Mouse (Mus musculus) forebrain, embryonic 10.5 days (tissue): Measurements from ENCODE around the gene 1700030J22Rik. TPM values are rescaled to one million over a fixed set of nuclear protein-coding genes. Genes with fewer than 3 reads are reported as not detected.

ENCODE experiments used
- DNase-seq: peaks from one replicate; pipeline ENCODE4 v3.0.0-alpha.2; 2017; ENCODE audit warnings: low spot score; ENCODE audit errors: extremely low spot score
- H3K27ac ChIP-seq: fragments of 300-500 bp; sonication (generic); 2 replicates; pipeline ENCODE4 v1.5.1; 2016; ENCODE audit warnings: mild to moderate bottlenecking
- H3K27me3 ChIP-seq: fragments of 300-500 bp; sonication (generic); 2 replicates; pipeline ENCODE4 v1.6.1; 2016; ENCODE audit warnings: mild to moderate bottlenecking; ENCODE audit not compliant: poor library complexity, severe bottlenecking
- H3K36me3 ChIP-seq: fragments of 300-500 bp; sonication (generic); replicated peaks from 2 replicates; pipeline ENCODE4 v1.6.1; 2016; ENCODE audit warnings: mild to moderate bottlenecking, moderate library complexity
- H3K4me1 ChIP-seq: fragments of 300-500 bp; sonication (generic); 2 replicates; pipeline ENCODE4 v1.6.1; 2016
- H3K4me3 ChIP-seq: fragments of 300-500 bp; sonication (generic); 2 replicates; pipeline ENCODE4 v1.5.1; 2016; ENCODE audit warnings: mild to moderate bottlenecking, moderate library complexity
- H3K9me3 ChIP-seq: fragments of 300-500 bp; sonication (generic); 2 replicates; pipeline ENCODE4 v1.6.1; 2016; ENCODE audit warnings: mild to moderate bottlenecking, moderate library complexity
- WGBS: fragments of 180-500 bp; shearing (Covaris S2); methylation state at CpG from one replicate; pipeline ENCODE4 v1.1.7; 2016; 5-methylcytosine and 5-hydroxymethylcytosine counted together
- polyA plus RNA-seq: library from polyadenylated mRNA; unstranded; fragments of >200 nt; fragmentation: Nextera tagmentation; extraction: Ambion mirVana; gene quantifications from 2 replicates; pipeline ENCODE4 v1.2.1, GENCODE M21; 2016

The 1700030J22Rik gene
- polyA plus RNA-seq, 1 experiment from 2014 or later: 2.4 TPM

- no peaks in the 10 kb centered on the region for H3K9me3 ChIP-seq
- 0% methylated on average over 57 of the region's 57 CpGs for WGBS
- no peaks in the 10 kb centered on the region for H3K27me3 ChIP-seq
- peak; percentile 92 for DNase-seq
- H3K4me3 ChIP-seq: peak within 1 kb of the TSS; percentile 64
- peaks cover 35% of the 10 kb centered on the region for H3K36me3 ChIP-seq
- peak within 1 kb of the TSS; percentile 95 for H3K27ac ChIP-seq
- H3K4me1 ChIP-seq: peaks cover 23% of the 10 kb centered on the region
These were observed 57.3 kb downstream of the 1700030J22Rik start, which contains the start of the genes Cmc2 and Cenpn for GRCm38 (mm10) chr8:116921337-116922059. Gene Cmc2 (minus strand): TSS chr8:116921455. Gene Cenpn (plus strand): TSS chr8:116921730.

GRCm38 (mm10) chr8:116921005-116921336 lies 57.8 kb downstream of the 1700030J22Rik start:
- H3K27ac ChIP-seq: peak overlapping the region; percentile 95
- H3K9me3 ChIP-seq: no peaks in the 10 kb centered on the region
- peak overlapping the region; percentile 64 for H3K4me3 ChIP-seq
- WGBS: under 1% methylated on average over 22 of the region's 22 CpGs
- peaks cover 35% of the 10 kb centered on the region for H3K36me3 ChIP-seq
- H3K4me1 ChIP-seq: peaks cover 23% of the 10 kb centered on the region
- DNase-seq: no peak
- no peaks in the 10 kb centered on the region for H3K27me3 ChIP-seq

Other genes starting within 250 kb of the 1700030J22Rik start
- gene Cdyl2, start 246.0 kb downstream of the 1700030J22Rik start, polyA plus RNA-seq: 8.3 and 8.6 TPM in 2 replicates
- 73.7 and 80.9 TPM in 2 replicates for gene Cmc2, start 57.5 kb downstream of the 1700030J22Rik start, polyA plus RNA-seq
- 69.5 and 71.7 TPM in 2 replicates for gene Cenpn, start 57.2 kb downstream of the 1700030J22Rik start, polyA plus RNA-seq
- gene Atmin, start 35.6 kb downstream of the 1700030J22Rik start, polyA plus RNA-seq: 14.4 and 14.6 TPM in 2 replicates
- gene Gcsh, start 14.6 kb upstream of the 1700030J22Rik start, polyA plus RNA-seq: 204 and 205 TPM in 2 replicates
- gene Pkd1l2, start 103.5 kb upstream of the 1700030J22Rik start, polyA plus RNA-seq: not detected in 2 replicates
- gene Bco1, start 116.9 kb upstream of the 1700030J22Rik start, polyA plus RNA-seq: 0.22 and 0.30 TPM in 2 replicates
- 2.5 TPM in 2 replicates for gene Gan, start 179.2 kb upstream of the 1700030J22Rik start, polyA plus RNA-seq